Mouse (Mus musculus): ENCODE results near the gene Acer2. TPM values are rescaled to one million over a fixed set of nuclear protein-coding genes. Genes with fewer than 3 reads are reported as not detected.
A peak's percentile ranks its signal among the peaks of the same experiment; 100 is the strongest.

The Acer2 gene
- total RNA-seq, 1 experiment from 2014 or later, result 0.78 TPM

DNA sequence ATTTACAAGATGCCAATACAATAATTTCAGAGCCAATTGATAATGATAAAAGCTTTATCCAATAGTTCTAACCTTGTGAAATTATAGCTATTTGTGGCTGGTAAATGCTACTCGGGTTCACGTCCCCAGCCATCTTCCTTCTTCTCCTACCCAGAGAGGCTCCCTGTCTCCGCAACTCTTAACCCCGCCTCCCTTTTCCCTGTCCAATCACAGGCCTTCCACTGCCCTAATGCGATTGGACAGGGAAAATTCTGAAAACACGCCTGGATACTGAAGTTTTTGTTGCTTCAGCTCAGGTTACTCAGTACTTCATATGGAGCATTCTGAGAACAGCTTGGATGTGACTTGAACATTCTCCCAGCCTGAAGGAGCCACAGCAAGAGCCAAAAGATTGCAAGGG, 69.1 kb downstream of the Acer2 start:
- no peak for ATAC-seq (replicated peaks; ENCODE audit: low read depth, poor library complexity, severe bottlenecking)

GRCm38 (mm10) chr4:86948794-86949193, 74.6 kb downstream of the Acer2 start:
- peak; percentile 74 for ATAC-seq (replicated peaks; ENCODE audit: low read depth, poor library complexity, severe bottlenecking)

- no peak for ATAC-seq (replicated peaks; ENCODE audit: low read depth, poor library complexity, severe bottlenecking)
Observed at GRCm38 (mm10) chr4:86953519-86953918, 79.3 kb downstream of the Acer2 start.

- no peak for ATAC-seq (replicated peaks; ENCODE audit: low read depth, poor library complexity, severe bottlenecking)
Observed at GRCm38 (mm10) chr4:86955448-86955847, 81.3 kb downstream of the Acer2 start.

- peak; percentile 71; the same call in 1 of the 2 replicates for ATAC-seq (replicated peaks; ENCODE audit: low read depth, poor library complexity, severe bottlenecking)
Observed at GRCm38 (mm10) chr4:86957576-86958411, 83.6 kb downstream of the Acer2 start.

DNA sequence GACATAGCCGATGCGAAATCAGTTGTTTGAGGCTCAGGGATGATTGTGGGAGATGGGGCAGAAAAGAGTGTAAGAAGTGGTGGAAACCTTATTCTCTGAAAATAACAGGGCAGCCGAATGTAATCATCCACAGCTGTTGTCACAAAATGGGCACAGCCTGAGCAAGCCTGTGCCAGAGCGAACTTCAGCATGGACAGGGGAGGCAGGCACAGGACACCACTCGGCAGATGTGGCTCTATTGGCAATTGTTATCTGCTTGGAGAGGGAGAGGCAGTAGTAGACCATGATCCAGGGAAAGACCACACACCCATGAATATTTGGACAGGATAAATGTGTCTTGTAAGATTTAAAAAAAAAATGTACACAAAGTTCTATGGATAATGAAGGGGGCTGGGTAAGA, 103.1 kb downstream of the Acer2 start:
- no peak for ATAC-seq (replicated peaks; ENCODE audit: low read depth, poor library complexity, severe bottlenecking)

Other genes with a start within 250 kb of the Acer2 start
- gene Plin2, start 204.3 kb upstream of the Acer2 start, total RNA-seq (2017), result 55.0 and 80.2 TPM in 2 replicates
- 29.9 and 31.7 TPM in 2 replicates for gene Dennd4c, start 125.8 kb upstream of the Acer2 start, total RNA-seq (2017)
- 1,695 and 1,764 TPM in 2 replicates for gene Rps6, start 17.0 kb upstream of the Acer2 start, total RNA-seq (2017)